Mouse (Mus musculus) CD4-positive helper T cell, adult 2 months (primary cell): ENCODE measurements around the gene Tubgcp5.
A peak's percentile ranks its signal among the peaks of the same experiment; 100 is the strongest.
"Not testable (repeated sequence)": the region's sequence is repeated elsewhere in the genome, so short reads cannot be mapped to it uniquely, and the experiment has no call there.

Experiments
- DNase-seq: peaks from one replicate; pipeline ENCODE4 v3.0.0-alpha.2; 2012; ENCODE audit warnings: low read depth, missing footprints, low spot score

Tubgcp5 gene

DNA sequence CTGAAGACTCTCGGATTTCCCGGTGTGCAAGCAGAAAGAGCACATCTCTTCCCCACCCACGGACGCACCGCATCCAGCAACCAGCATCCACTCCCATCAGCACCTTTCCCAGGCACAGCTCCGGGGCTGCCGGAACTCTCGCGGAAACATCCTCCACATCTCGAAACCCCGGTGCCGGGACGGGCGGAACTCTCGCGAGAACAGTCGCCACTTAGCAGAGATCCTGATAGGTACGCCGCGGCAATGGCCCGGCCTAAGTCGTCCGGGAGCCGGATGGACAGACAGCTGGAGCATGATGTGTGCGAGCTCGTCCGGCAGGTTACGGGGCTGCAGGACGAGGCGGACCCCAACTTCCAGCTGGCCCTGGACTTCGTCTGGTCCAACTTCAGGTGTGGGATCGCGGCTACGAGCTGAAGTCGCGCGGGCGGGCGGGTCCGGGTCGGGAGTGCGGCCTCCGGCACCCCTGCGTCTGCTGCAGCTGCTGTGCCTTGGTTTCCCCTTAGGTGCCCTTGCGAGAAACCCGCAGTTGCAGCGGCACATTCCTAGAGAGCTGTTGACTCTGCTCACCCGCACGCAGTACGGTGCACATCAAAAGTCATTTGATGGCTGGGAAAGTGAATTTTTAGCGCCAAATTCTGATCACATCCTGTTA, at the start of gene Tubgcp5:
TSS of gene Tubgcp5 (plus strand) at position 203 of the 652 bp plus-strand sequence.
- peak; percentile 95 for DNase-seq

DNA sequence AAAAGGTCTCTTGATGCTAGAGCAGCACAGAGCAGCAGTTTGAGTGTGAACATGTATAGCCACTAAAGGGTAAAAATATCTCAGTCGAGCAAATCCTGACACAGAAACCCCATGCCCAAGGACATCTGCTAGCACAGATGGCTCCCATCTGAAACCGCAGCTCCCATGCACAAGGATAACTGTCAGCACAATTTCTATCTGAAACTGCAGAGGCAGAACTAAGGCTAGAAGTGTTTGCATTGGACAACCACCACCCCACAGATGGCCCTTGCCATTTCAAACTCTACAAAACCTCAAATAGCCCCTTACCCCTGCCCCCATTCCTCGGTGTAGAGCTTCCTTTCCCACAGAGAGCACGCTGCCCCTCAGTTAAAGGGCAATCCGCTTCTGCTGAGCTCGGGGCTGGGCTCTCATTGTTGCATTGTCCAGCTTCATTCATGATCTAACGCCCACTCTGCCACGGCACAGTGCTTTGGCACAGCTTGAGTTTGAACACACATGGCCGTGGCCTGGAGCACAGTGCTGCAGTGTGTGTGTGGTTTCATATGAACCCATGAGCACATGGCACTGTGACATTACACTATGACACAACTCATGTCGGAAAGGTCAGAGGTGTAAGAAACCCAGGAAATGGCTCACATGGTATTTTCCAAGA, 49.3 kb upstream of the Tubgcp5 start:
- DNase-seq = no peak

DNA sequence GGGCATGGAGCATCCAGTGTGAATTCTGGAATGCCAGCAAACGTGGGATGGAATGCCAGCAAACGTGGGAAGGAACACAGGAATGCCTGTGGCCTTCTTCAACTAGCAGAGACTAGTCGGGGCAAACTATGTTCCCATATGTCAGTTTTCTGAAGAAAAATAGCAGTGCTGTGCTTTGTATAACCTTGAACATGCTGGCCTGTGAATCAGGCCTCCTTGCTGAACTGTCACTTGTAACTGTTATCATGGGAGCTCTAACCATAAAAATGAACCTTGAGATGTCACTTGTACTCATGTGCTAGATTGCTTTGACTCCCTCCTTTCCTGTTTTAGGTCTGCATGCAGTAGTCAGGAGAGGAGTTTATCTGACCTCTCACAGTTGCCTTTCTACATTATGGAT, 43.1 kb upstream of the Tubgcp5 start:
- no peak for DNase-seq

DNA sequence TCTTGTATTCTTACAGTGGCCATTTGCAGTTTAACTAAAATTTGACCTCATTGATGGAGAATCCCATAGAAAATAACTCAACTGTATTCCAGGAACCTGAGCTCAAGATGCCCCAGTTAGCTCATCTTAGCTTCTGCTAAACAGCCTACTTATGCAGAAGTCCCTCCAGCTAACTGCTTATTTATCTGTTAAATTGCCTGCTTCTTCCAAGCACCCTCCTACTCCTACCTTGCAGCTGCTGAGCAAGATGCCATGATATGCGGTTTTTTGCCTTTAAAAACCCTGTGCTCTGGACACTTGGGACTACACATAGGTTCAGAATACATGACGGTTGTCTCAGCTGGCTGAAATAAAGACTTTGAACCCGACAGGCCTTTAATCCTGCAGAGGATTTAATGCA, 34.6 kb upstream of the Tubgcp5 start:
- DNase-seq = no peak

DNA sequence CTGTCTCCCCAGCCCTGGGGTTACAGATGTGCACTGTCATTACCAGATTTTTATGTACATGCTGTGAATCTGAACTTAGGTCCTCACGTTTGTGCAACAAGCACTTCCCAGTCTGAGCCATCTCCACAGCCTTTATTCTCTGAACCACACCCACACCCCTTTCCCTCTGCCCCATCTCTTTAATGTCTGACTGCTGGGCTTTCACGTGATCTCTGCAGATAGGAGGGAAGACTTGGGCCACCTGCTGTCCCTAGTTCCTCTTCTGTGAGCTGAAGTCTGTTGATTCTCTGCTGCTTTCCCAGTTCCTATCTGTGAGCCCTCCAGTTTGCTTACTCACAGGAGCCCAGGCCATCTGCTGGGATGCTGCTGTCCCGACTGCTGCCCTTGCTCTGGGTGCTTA, 26.0 kb upstream of the Tubgcp5 start, which contains the start of gene Siglech:
TSS of gene Siglech (plus strand) at position 253 of the 400 bp plus-strand sequence.
- DNase-seq = no peak

DNA sequence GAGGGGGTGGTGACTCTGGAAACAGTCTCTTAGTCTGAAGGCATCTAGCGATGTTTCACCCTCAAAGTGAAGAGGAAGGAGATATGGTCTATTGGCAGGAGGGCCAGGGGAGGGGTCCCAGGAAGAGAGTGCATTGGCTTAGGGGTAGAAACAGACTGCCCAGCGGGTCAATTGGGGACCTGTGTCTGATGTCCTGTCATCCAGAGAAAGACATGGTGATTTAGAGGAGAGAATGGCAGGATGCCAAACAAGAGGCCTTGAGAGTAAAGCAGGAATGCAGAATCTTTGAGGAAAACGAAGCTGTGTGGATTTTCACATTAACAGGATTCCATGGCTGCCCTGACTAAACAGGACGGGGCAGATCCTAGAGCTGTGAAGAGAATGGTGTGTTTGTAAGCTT, 13.9 kb upstream of the Tubgcp5 start:
- no peak for DNase-seq

DNA sequence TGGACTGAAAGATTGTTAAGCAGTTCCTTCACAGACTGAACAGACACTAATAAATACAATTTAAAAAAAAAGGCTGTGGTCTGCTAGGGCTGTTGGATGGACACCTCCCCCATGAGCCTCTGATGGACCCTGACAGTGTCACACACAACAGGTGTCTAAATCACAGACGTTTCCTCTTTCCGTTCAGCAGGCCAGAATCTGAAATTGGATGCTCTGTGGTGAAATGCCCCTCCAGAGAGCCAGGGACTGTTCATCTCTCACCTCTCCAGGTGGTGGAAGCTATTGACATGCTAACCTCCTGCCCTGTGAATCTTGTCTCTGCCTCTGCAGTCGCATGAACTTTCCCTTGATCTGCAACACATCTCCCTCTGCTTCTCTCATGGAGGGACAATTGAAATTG, 11.5 kb upstream of the Tubgcp5 start:
- no peak for DNase-seq

DNA sequence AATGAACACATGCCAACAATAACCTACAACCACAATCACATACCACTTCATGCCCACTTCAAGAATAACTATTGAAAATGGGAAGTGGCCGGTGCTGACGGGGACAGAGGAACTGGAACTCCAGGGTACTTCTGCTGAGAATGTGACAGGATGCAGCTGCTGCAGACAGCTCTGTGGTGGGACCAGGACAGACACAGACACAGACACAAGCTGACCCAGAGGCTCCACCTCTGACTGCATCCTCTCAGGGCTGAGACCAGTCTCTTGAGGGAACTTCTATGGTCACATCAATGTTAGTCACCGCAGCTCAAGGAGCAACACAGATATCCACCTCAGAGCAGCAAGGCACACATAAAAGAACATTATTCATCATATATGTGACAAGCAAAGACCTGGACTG, 9.4 kb upstream of the Tubgcp5 start:
- DNase-seq = no peak

DNA sequence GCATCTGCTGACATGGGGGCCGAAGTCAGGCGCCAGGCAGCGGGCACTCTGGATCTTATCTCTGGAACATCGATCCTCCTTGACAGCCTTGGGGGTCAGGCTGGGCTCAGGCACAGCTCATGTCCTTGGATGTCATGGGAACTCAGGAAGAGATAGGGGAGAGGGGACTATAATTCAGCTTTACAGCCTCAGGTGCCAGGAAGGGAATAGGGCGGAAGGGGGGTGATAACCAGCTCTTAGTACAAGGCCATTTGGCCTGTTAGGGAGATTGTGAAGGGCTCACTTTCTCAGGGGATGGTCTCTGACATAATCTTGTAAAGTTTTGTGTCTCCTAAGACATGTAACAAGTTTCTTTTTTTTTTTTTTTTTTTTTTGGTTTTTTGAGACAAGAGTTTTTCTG, 3.4 kb upstream of the Tubgcp5 start:
- DNase-seq = not testable (repeated sequence)

DNA sequence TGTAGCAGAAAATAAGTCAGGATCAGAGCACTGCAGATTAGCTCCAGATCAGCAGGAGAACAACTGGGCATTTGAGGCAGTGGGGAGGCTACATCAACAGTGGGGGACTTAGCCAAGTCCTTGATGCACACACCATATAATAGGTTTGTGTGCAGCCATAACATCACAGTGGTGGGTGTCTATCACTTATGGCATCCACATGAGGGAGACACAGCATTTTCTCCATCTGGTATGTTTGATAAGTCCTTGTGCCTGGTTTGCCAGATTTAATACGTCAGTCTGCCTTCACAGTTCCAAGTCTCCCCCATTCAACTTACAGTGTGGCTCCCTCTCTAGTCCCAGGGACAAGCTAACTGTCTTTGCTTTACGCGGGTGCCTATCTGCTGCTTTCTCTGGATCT, 1.7 kb upstream of the Tubgcp5 start:
- DNase-seq = no peak

DNA sequence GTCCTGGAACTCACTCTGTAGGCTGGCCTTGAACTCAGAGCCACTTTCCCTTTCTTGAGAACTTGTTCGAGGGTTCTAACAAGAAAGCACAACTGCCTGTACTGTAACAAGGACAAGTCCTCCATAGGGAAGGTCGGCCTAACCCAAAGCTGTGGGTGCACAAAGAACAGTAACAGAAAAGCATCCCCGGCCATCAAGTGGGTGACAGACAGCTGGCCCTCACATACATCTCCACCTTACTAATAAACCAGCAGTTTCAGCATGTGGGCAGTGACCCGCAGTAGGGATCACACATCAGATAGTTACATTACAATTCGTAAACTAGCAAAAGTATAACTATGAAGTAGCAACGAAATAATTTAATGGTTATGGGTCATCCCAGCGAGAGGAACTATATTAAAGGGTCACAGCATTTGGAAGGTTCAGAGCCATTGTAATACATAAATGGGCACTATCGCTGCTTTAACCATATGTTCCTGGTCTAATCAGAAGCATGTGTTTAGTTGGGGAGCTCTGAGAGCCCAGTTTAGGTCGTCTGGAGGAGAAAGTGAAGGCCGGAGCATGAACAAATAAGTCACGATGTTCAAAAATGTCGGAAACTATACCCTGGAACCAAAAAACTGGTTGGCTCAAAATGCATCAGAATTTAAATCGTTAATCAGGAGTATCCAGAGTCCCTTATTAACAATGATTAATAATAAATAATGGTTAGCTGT, 560 bp upstream of the Tubgcp5 start:
- DNase-seq = no peak

DNA sequence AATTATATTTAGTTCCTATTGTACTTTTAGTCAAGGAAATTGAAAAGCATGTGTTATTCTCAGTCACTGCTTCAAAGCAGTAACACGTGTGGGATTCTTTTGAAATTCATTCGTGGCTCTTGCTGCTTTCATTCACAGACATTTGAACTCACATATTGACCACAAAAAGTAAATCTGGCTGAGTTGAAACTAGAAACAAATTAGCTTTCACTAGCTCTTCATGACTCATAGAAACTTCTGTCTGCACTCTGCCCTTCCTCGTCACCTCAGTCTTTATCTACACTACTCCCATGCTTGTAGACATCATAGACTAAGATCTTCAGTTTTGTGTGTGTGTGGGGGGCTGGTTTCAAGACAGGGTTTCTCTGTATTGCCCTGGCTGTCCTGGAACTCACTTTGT, 6.0 kb downstream of the Tubgcp5 start:
- no peak for DNase-seq

DNA sequence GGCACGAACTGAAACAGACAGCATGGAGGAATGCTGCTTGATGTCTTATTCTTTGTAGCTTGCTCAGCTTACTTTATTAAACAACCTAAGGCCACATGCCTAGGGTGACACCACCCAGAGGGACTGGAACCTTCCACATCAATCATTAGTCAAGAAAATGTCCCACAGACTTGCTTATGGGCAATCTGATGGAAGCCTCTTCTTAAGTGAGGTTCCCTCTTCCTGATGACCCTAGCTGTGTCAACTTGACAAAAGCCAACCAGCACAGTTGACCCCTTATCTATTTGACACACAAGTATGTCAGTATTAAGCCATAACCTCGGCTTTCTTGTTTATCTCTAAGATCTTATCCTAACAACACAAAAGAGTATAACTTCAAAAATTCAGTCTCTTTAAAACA, 16.0 kb downstream of the Tubgcp5 start:
- no peak for DNase-seq

DNA sequence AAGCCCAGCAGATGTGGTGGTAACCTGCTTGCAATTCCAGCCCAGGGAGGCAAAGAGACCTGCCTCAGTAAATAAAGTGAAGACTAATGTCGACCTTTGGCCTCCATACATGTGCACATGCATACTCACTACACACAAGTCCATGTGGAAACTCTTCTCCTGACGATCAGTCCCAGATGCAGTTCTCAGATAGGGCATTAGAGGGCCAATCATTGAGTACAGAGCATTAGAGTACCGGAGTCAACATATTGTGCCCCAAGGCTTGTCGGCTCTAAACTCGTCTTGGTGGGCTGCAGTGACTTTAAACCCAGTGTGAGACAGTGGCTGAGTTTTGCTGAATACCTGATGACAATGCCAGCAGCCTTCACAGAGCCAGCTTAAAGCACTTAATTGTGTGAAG, 30.5 kb downstream of the Tubgcp5 start:
- no peak for DNase-seq

DNA sequence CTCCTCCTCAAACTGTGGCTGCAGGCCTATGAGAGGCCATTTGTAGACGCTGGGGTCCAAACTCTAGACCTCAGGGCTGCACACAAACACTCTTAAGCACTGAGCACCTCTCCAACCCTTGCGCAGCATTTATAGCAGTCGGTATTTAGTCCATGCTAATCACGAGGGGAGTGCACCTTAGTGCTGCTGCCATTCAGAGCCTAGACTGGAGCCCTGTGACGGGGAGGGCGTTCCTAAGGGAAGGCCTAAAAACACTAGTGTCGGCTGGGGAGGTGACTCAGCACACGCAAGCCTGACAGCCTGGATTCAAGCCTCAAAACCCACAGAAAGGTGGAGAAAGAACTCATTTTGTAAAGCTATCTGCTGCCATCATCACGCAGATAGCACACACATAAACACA, 33.6 kb downstream of the Tubgcp5 start:
- DNase-seq = no peak

DNA sequence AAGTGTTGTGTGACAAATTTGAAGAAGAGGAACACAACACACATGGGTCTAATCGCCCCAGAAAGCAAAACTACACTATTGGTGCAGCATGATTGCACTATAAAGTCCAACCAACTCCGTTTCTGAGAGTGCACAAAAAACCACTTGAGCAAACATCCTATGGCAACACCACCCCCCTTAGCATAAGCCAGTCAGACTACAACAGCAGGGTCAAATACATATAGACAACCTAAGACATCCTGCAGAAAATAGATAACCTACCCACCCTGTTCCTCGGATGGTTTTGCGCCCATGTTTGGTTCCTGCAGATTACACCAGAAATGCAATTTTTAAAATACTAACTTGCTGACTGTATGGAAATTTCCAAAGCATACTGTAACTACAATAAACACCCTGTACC, 42.9 kb downstream of the Tubgcp5 start:
- DNase-seq = no peak

DNA sequence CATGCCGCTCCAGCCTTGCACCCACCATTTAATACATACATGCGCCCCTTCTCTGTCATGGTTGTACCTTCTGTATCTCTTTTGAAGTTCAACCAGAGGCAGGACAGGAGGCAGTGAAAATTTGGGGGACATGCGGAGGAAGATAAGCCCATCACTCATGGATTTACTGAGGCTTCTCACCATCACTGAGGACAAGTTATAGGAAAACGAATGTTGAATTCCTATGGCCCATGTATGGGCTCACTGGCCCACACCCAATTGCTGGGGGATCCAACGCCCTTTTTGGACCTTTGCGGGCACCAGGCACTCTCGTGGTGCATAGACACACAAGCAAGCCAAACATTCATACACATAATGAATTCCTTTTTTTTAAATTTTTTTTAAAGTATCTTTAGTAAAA, 47.5 kb downstream of the Tubgcp5 start, which contains the start of gene Cyfip1:
TSS of gene Cyfip1 (plus strand) at position 301 of the 400 bp plus-strand sequence.
- no peak for DNase-seq

DNA sequence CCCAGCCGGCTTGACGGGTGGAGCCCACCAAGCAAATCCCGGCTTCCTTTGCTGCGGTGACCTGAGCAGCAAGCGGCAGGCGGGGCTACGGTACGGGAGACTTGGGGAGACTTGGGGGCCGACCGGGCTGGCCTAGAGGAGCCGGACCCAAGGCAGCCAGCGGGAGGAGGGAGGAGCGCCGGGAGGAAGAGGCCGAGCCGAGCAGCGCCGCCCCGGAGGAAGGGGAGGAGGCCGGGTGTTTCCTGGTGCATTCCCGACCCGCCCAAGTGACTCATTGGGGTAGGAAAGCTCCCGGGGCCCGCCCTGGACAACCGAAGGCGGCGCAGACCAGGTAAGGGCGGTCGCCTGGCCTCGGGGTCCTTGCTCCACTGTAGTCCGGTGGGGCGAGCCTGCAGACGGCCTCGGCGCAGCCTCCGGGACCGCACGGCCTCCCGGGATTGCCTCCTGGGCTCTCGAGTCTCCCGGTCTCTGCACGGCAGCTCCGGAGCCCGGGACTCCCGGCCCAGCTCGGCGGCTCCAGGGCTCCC, 48.1 kb downstream of the Tubgcp5 start:
- DNase-seq = peak; percentile 61

DNA sequence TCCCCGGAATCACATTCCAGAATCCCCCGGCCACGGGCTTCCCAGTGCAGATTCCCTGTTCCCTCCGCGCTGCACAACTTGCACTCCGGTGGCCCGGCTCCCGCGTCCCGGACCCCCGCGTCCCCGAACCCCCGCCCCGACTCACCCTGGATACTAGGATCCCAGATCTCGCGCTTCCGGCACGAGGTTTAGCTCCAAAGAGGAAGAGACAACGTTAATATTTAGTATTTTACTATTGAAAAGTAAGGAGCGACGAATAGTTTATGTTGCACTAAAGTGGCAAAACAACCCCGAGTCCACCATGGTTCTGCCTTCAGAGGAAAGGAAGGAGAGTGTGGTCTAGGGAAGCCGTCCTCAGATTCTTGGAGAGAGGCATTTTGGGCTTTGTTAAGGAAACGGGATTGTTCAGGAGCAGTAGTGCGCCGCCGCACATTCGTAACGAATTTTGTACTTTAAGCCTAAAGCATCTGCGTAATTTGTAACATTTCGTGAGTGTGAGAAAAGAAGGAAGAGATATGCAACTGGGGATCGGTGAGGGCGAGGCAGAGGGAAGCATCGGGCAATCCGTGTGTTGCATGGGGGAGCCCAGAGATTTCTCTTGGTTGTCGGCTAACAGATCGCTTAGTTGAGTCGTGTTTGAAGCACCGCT, 48.7 kb downstream of the Tubgcp5 start:
- no peak for DNase-seq

DNA sequence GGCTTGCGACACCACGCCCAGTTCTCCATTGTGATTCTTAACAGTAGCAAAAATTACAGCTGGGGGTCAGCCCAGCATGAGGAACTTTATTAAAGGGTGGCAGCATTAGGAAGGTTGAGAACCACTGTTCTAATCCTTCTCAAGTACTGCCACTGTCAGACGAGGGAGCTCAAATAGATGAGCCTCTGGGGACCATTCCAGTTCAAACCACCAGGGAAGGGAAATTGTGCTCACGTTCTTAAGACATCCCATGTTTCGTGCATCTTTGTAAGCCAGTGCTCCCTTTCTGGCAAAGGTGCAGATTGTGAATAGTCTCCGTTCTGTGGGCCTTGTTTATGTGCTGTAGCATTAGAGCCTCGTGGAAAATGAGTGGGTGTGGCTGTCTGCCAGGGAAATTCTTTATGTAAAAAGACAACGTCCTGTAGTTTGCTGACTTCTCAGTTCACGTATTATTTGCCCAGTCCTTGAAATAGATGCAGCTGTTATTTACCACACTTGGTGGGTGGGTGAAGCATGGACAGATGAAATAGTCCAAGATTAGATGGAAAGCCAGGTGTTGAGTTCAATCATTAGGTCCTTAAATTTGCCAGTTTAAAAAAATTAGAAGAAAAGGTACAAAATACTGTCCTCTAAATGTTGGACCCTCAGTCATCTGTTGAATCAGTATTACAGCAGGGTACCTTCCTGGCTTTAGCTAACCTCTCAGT, 52.8 kb downstream of the Tubgcp5 start:
- peak; percentile 30 for DNase-seq

DNA sequence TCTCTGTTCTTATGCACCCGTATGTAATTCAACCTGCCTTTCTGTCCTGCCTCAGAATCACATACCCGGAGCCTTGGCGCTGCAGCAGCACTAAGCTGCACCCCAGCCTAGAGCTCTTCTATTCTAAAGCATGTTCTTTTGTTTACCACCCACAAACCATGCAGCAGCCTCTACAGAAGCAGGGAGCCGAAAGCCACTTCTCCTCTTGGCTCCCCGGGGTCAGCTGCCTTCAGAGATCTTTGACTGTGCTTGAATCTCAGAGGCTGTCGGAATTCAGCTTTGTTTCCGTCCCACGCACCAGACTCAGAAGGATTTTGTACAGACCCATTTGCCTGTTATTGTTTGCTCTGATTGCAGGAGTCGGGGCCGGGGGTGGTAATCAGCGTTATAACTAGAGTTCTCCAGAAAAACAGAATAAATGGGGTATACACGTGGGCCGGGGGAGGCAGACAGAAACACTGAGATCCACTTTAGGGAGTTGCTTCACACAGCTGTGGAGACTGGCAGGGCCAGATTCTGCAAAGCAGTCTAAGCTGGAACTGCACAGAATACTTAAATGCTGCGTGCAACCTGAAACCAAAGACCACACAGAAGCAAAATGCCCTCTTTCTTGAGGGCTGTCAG, 56.1 kb downstream of the Tubgcp5 start:
- no peak for DNase-seq
